Mouse (Mus musculus): ENCODE measurements around the gene Atad3a. TPM values are rescaled to one million over a fixed set of nuclear protein-coding genes. Genes with fewer than 3 reads are reported as not detected.

Atad3a gene
- polyA plus RNA-seq, 1 experiment from 2014 or later = 99.0 TPM

DNA sequence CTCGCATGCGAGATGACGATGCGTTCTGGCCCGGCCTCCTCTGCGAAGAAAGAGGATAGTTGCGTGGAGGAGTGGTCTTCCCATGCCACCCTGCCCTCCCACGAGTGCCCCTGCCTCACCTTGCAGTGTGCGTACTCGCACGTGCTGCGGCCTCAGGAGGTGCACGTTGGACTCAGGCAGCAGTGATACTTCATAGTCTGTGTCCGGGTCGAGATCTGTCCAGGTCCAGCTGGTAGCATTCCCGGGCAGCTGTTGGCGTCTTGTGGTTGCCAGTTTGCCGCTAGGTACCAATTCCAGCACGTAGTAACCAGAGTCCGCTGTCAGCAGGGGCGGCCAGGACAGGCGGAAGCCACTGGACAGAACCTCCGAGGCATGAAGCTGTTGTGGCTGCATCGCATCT, 9.7 kb upstream of the Atad3a start:
- Histone ChIP-seq H3K9me3 (replicated peaks; ENCODE audit: control insufficient read depth, low read length) (no peaks in the 10 kb centered on the region), H3K27me3 (ENCODE audit: control insufficient read depth, insufficient read depth, low read length) (no peaks in the 10 kb centered on the region), H3K27ac (ENCODE audit: low read length) (no peak overlapping the region), H3K4me2 (ENCODE audit: low read depth, low read length) (peak overlapping the region; percentile 81), H3K4me1 (ENCODE audit: control insufficient read depth, insufficient read depth, low read length) (peaks cover 20% of the 10 kb centered on the region), H3K9ac (ENCODE audit: low read length) (peak overlapping the region; percentile 79), H3K36me3 (ENCODE audit: control insufficient read depth, insufficient read depth, low read length) (no peaks in the 10 kb centered on the region), H3K4me3 (replicated peaks; ENCODE audit: low read length) (peak overlapping the region; percentile 48)
- ATAC-seq (ENCODE audit: insufficient read depth, low FRiP score) = no peak
- 37% methylated on average over 24 of the region's 24 CpGs for WGBS

DNA sequence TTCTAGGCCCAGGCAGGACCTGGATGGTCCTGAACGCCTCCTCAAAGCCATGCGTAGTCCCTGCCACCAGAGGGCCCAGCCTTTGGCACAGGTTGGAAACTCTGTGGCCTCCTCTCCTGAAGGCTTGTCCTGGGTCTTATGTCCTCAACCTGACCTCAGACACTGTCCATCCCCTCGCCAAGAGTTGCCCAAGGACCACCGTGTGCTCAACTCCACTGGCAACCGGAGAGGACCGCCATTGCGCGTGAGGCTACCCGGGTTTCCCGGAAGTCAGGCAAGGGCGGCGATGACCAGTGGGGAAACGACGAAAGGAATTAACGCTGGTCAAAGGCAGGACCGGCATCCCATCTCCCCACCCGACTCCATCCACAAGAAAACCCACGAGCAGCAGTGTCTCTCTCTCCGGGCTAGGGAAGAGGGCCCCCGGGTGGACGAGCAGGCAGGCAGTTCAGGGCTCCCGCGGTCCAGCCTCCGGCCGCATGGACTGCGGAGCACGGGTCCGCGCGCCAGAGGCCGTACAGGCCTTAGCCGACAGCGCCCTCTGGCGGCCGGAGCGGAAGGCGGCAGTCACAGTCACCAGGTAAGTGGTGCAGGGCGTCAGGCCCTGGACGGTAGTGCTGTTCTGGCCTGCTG, 9.1 kb upstream of the Atad3a start:
- under 1% methylated on average over 39 of the region's 39 CpGs for WGBS
- no peaks in the 10 kb centered on the region for H3K36me3 ChIP-seq (ENCODE audit: control insufficient read depth, insufficient read depth, low read length)
- H3K4me1 ChIP-seq (ENCODE audit: control insufficient read depth, insufficient read depth, low read length) = peaks cover 14% of the 10 kb centered on the region
- peak overlapping the region; percentile 70 for H3K27ac ChIP-seq (ENCODE audit: low read length)
- H3K27me3 ChIP-seq (ENCODE audit: control insufficient read depth, insufficient read depth, low read length) = no peaks in the 10 kb centered on the region
- peak overlapping the region; percentile 79 for H3K9ac ChIP-seq (ENCODE audit: low read length)
- no peaks in the 10 kb centered on the region for H3K9me3 ChIP-seq (replicated peaks; ENCODE audit: control insufficient read depth, low read length)
- peak; percentile 88 for ATAC-seq (ENCODE audit: insufficient read depth, low FRiP score)
- peak overlapping the region; percentile 48 for H3K4me3 ChIP-seq (replicated peaks; ENCODE audit: low read length)
- H3K4me2 ChIP-seq (ENCODE audit: low read depth, low read length) = peak overlapping the region; percentile 81

DNA sequence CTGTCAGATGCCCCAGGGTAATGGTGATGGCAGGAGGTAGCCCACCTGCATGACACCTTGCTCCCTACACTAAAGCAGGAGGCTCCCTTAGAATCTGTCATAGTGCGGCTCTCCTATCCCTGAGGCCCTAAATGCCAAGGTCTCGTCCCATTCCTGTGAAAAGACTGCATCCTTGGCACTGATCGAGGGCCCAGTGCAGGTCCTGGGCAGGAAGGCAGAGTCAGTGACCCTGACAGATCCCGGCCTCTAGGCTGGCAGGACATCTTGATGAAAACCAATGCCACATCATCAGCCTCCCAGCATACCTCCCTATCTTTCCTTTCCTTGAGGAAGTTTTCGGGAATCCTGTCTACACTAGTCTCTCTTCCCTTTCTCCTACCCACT, 8.6 kb upstream of the Atad3a start:
- no peaks in the 10 kb centered on the region for H3K36me3 ChIP-seq (ENCODE audit: control insufficient read depth, insufficient read depth, low read length)
- no peak for ATAC-seq (ENCODE audit: insufficient read depth, low FRiP score)
- WGBS = 66% methylated on average over 5 of the region's 5 CpGs
- peak overlapping the region; percentile 48 for H3K4me3 ChIP-seq (replicated peaks; ENCODE audit: low read length)
- H3K4me1 ChIP-seq (ENCODE audit: control insufficient read depth, insufficient read depth, low read length) = peaks cover 12% of the 10 kb centered on the region
- peak overlapping the region; percentile 79 for H3K9ac ChIP-seq (ENCODE audit: low read length)
- peak overlapping the region; percentile 81 for H3K4me2 ChIP-seq (ENCODE audit: low read depth, low read length)
- H3K27me3 ChIP-seq (ENCODE audit: control insufficient read depth, insufficient read depth, low read length) = no peaks in the 10 kb centered on the region
- H3K27ac ChIP-seq (ENCODE audit: low read length) = 0 out of 2 replicates have a peak overlapping the region, but pooled peaks have one; percentile 70
- H3K9me3 ChIP-seq (replicated peaks; ENCODE audit: control insufficient read depth, low read length) = no peaks in the 10 kb centered on the region

DNA sequence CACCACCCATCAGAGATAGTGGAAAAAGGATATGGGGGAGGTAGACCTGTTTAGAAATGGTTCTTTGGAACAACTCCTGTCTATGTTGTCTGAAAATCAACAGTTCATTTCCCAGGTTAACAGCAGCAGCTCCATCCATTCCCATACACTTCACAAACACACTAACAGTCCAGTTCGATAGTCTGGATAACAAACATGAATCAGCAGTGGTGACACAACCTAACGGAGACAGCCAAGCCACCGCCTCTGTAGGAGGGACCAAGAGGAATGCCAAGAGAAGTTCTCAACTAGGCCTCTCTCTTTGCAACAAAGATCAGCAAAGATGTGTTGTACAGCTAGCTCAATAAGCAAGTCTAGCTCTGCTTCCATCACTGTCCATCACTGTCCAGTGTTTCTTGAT, 1.5 kb upstream of the Atad3a start:
- H3K4me1 ChIP-seq (ENCODE audit: control insufficient read depth, insufficient read depth, low read length) = peaks cover 15% of the 10 kb centered on the region
- H3K36me3 ChIP-seq (ENCODE audit: control insufficient read depth, insufficient read depth, low read length) = no peaks in the 10 kb centered on the region
- H3K27ac ChIP-seq (ENCODE audit: low read length) = no peak overlapping the region
- WGBS = 78% methylated on average over 3 of the region's 3 CpGs
- no peak overlapping the region for H3K4me3 ChIP-seq (replicated peaks; ENCODE audit: low read length)
- no peak overlapping the region for H3K9ac ChIP-seq (ENCODE audit: low read length)
- no peak overlapping the region for H3K4me2 ChIP-seq (ENCODE audit: low read depth, low read length)
- H3K9me3 ChIP-seq (replicated peaks; ENCODE audit: control insufficient read depth, low read length) = no peaks in the 10 kb centered on the region
- no peak for ATAC-seq (ENCODE audit: insufficient read depth, low FRiP score)
- H3K27me3 ChIP-seq (ENCODE audit: control insufficient read depth, insufficient read depth, low read length) = no peaks in the 10 kb centered on the region

DNA sequence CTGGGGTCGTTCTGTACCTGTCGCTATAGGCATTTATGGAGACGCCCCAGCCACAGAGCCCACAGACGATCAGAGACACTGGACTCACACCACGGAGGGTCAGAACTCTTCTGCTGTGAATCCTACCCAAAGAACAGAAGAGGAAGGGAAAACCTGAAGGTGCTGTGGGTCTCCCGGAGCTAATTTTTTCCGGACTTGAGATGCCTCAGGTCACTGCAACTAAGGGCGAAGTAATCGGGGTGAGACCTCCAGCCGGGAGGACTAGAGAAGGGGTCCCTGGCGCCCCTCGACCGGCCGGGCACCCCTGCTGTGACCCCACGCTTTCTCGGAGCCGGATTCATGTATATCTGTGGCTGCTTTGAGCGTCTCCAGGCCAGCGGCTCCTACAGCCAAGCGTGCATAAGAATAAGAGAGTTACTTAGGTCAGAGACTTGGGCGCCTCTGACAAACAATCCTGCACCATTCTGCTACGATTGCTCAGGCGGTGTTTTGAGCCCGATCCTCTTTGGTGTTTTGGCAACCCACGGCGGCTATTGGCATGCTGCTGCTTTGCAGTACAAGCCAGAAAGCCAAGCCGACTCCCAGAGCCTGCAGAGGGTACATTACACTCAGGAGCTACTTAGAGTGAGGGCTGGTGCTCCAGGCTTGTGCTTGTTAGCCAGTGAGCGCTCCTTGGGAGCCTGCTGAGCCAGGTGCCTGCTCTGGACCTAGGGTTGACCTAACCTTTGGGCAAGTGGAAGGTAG, 635 bp upstream of the Atad3a start:
- peaks cover 15% of the 10 kb centered on the region for H3K4me1 ChIP-seq (ENCODE audit: control insufficient read depth, insufficient read depth, low read length)
- no peaks in the 10 kb centered on the region for H3K27me3 ChIP-seq (ENCODE audit: control insufficient read depth, insufficient read depth, low read length)
- H3K9me3 ChIP-seq (replicated peaks; ENCODE audit: control insufficient read depth, low read length) = no peaks in the 10 kb centered on the region
- peak overlapping the region; percentile 77 for H3K9ac ChIP-seq (ENCODE audit: low read length)
- WGBS = 2% methylated on average over 28 of the region's 28 CpGs
- H3K4me3 ChIP-seq (replicated peaks; ENCODE audit: low read length) = peak overlapping the region; percentile 82
- no peaks in the 10 kb centered on the region for H3K36me3 ChIP-seq (ENCODE audit: control insufficient read depth, insufficient read depth, low read length)
- ATAC-seq (ENCODE audit: insufficient read depth, low FRiP score) = no peak
- peak overlapping the region; percentile 43 for H3K27ac ChIP-seq (ENCODE audit: low read length)
- H3K4me2 ChIP-seq (ENCODE audit: low read depth, low read length) = peak overlapping the region; percentile 88

DNA sequence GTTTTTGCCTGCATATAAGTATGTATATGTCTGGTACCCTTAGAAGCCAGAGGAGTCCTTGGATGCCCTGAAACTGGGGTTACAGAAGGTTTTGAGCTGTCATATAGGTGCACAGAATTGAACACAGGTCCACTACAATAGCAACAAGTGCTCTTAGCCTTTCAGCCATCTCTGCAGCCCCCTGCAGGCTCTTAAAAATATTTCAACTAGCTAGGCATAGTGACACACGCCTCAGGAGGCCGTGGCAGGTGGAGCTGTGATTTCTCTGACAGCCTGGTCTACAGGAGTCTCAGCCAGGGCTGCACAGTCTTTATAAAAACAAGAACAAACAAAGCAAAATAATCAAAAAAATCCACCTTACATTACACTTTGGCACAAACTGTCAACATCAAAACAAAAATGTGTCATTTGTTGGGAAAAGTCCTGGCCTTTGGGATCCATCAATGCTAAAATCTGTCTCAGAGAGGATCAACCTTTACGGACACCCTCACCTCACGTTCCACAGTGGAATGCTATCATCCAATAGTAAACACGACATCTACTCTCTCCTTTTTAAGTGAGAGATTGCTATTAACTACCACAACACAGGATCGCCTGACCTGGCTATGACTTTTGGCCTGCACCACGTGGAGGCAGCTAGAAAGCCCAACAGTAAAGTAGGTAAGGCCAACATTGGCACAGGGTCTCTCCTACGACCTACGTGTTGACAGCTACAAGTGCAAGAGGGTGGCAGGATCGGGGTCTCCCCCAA, 856 bp downstream of the Atad3a start:
- Histone ChIP-seq H3K4me2 (ENCODE audit: low read depth, low read length) (peak overlapping the region; percentile 94), H3K27me3 (ENCODE audit: control insufficient read depth, insufficient read depth, low read length) (no peaks in the 10 kb centered on the region), H3K4me1 (ENCODE audit: control insufficient read depth, insufficient read depth, low read length) (peaks cover 15% of the 10 kb centered on the region), H3K4me3 (replicated peaks; ENCODE audit: low read length) (peak overlapping the region; percentile 82), H3K27ac (ENCODE audit: low read length) (peak overlapping the region; percentile 46; the same call in 1 of the 2 replicates), H3K9me3 (replicated peaks; ENCODE audit: control insufficient read depth, low read length) (no peaks in the 10 kb centered on the region), H3K9ac (ENCODE audit: low read length) (peak overlapping the region; percentile 84), H3K36me3 (ENCODE audit: control insufficient read depth, insufficient read depth, low read length) (peaks cover 5% of the 10 kb centered on the region; the same call in 1 of the 2 replicates)
- no peak for ATAC-seq (ENCODE audit: insufficient read depth, low FRiP score)
- 1% methylated on average over 10 of the region's 10 CpGs for WGBS

DNA sequence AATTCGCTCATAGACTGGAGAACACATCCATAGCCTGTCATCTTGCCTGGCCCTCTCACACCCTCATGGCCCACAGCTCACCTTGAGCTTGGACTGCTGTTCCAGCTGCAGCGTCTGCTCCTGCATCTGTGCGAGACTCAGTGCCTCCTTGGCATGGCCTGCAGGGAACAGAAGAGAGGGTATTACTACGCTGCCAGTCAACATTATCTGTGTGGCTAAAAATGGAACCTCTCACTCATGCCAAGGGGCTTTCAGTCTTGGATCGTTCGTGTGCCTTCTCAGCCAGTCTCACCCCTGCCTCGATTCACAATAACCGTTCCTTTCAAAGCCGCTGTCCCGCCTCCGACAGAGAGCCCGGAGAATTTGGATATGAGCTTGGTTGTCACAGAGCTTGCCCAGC, 3.9 kb downstream of the Atad3a start:
- Histone ChIP-seq H3K27me3 (ENCODE audit: control insufficient read depth, insufficient read depth, low read length) (no peaks in the 10 kb centered on the region), H3K4me1 (ENCODE audit: control insufficient read depth, insufficient read depth, low read length) (peaks cover 15% of the 10 kb centered on the region), H3K4me2 (ENCODE audit: low read depth, low read length) (no peak overlapping the region), H3K27ac (ENCODE audit: low read length) (no peak overlapping the region), H3K9me3 (replicated peaks; ENCODE audit: control insufficient read depth, low read length) (no peaks in the 10 kb centered on the region), H3K9ac (ENCODE audit: low read length) (no peak overlapping the region), H3K4me3 (replicated peaks; ENCODE audit: low read length) (no peak overlapping the region), H3K36me3 (ENCODE audit: control insufficient read depth, insufficient read depth, low read length) (peaks cover 14% of the 10 kb centered on the region; the same call in 1 of the 2 replicates)
- ATAC-seq (ENCODE audit: insufficient read depth, low FRiP score) = no peak
- 94% methylated on average over 12 of the region's 12 CpGs for WGBS

DNA sequence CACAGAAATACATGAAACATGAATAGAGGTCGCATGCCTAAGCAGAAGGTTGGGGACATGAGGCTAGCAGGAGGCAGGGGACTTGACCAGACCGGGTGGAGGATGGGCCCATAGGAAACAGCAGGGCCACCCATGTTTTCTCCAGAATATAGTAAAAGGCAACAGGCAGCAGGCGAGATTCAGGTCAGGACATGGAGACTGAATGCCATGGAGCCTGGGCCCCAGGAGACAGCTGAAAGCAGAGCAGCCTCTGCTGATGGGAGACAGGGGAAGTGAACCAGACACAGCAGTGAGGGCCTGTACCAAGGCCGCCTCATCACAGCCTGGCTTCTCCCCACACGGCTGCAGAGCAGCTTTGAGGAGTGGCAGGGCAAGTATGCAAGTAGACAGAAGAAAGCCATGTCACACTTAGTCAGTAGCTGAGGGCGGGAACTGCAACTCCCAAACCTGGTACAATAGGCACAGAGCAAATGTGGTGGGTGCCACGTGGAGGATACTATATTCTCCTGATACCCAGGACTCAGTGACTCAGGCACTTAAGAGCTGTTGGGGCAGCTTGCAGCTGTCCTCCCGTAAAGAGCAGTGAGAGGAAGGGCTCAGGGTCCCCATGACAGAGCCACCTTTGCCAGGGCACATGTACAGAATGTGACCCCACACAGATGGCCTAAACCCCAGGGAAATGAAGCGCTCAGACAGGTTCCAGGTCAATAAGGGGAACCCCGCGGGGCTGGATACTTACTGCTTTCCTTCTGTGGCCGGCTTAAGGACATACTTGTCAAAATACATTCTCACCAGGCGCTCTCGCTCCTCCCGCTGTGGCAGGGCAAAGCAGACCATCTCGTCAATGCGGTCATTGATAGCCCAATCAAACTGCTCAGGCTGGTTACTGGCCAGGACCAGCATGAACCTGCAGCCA, 14.1 kb downstream of the Atad3a start:
- ATAC-seq (ENCODE audit: insufficient read depth, low FRiP score) = no peak
- no peaks in the 10 kb centered on the region for H3K27me3 ChIP-seq (ENCODE audit: control insufficient read depth, insufficient read depth, low read length)
- no peak overlapping the region for H3K9ac ChIP-seq (ENCODE audit: low read length)
- H3K36me3 ChIP-seq (ENCODE audit: control insufficient read depth, insufficient read depth, low read length) = peaks cover 10% of the 10 kb centered on the region; the same call in 1 of the 2 replicates
- no peaks in the 10 kb centered on the region for H3K9me3 ChIP-seq (replicated peaks; ENCODE audit: control insufficient read depth, low read length)
- H3K4me2 ChIP-seq (ENCODE audit: low read depth, low read length) = no peak overlapping the region
- no peak overlapping the region for H3K27ac ChIP-seq (ENCODE audit: low read length)
- no peaks in the 10 kb centered on the region for H3K4me1 ChIP-seq (ENCODE audit: control insufficient read depth, insufficient read depth, low read length)
- 88% methylated on average over 17 of the region's 17 CpGs for WGBS
- H3K4me3 ChIP-seq (replicated peaks; ENCODE audit: low read length) = no peak overlapping the region

Measured in stomach, embryonic 16.5 days (tissue).